Mouse (Mus musculus): ENCODE measurements around the gene Zfp831.

The Zfp831 gene

DNA sequence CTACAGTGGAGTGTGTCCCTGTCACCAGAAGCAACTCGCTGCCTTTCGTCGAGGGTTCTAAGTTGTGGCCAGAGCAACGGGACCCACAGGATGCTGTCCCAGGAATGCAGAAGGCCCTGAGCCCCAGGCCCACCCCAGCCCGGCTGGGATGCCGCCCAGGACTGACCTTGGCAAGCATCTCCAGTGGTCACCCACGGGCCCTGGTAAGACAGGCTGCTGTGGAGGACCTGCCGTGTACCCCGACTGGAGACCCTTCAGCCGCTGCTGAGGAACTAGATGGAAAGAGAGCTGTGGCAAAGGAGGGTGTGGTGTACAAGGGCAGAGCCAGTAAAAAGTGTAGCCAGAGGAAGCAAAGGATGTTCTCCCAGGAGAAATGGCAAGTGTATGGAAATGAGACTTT is 1.6 kb downstream of the Zfp831 start:
- DNase-seq (ENCODE audit: low read depth) = no peak

DNA sequence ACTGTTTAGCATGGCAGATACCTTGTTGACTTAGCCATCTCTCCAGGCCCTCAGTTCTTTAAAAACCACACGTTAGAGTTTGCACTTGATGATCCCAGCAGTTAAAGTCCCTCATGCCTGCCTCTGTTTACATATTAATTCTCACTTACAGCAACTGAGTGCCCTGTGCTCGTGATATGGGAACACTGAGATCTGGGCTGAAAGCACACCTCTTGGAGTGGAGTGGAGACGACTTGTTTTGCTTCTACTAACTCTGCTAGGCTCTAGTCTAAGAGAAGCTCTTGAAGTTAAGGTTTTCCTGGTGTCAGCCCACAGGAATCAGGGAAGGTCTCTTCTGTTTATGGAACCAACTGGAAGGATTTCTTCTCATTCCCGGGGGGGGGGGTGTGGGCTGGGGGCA is 9.5 kb downstream of the Zfp831 start:
- no peak for DNase-seq (ENCODE audit: low read depth)

DNA sequence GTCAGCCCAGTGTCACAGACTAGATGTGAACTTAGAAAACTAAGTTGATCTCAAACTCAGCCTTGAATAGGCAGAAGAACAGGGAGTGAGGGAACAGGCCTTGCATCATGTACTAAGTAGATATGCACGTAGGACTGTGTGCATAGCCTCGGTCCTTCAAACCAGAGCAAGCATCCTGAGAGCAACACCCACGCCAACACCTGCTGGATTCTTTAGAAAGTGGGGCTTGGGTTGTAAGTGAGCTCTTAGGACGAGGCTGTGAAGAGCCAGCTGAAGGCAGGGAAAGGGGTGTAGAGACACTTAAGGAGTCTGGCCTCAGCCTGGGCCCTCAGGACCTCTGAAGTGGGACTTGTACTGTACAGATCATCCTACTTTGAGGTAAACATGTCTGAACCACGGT is 12.0 kb downstream of the Zfp831 start:
- no peak for DNase-seq (ENCODE audit: low read depth)

DNA sequence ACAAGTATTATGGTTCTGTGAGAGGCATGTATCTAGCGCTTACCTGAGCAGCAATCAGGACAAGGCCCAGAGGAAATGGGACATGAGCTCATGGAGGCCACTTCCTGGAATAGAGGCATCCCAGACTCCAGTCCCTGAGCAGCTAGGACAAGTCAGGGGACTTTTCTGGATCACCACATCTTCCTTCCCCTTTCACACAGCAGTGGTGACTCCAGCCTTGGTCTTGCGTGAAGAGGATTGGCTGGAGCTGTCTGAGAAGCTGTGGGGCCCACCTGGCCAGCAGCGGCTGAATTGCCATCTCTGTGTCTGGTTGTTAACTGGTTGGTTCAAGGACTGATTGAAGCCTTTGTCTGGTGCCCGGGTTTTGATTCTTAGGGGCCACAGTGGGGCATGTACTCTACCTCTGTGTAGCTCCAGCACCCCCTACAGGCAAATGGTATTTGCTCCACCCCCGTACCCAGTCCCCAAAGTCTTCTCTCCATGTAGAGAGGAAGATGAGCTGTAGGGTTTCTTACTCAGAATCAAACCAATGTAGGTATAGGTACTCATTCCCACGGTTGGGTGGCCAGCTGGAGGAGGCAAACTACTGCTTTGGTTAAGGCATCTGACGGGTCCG is 15.0 kb downstream of the Zfp831 start:
- DNase-seq (ENCODE audit: low read depth) = peak; percentile 76

DNA sequence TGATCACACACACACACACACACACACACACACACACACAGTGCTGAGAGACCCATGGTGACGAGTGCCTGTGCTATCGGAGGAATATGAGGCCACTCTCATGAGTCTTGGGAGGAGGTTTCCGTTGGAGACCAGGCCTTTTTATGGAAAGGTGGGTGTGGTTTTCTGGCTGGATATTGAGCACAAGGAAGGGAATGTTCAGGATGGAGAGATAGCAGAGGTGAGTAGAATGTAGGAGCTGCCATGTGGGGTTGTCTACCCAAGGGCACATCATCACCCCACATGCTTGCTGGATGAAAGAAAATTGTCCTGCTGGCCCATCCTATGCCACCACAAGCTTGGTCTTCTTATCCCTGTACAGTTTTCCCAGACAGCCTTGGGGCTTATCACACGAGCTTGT is 16.5 kb downstream of the Zfp831 start:
- no peak for DNase-seq (ENCODE audit: low read depth)

DNA sequence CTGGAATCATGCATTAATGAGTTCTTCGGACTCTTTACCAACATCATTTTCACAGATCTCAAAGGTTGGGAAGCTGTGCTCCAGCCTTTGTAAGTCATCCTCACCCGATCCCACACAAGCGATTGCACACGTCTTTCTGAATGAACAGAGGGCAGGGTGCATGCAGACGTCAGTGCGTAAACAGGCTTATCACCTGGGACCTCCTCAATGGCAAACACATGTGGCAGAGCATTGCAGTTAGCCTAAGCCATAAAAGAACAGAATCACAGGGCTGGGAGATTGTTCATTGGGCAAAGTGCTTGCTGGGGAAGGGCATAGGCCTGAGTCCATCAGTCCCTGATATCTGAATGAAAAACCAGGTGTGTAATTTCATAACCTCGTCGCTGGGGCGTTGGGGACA is 17.0 kb downstream of the Zfp831 start:
- no peak for DNase-seq (ENCODE audit: low read depth)

DNA sequence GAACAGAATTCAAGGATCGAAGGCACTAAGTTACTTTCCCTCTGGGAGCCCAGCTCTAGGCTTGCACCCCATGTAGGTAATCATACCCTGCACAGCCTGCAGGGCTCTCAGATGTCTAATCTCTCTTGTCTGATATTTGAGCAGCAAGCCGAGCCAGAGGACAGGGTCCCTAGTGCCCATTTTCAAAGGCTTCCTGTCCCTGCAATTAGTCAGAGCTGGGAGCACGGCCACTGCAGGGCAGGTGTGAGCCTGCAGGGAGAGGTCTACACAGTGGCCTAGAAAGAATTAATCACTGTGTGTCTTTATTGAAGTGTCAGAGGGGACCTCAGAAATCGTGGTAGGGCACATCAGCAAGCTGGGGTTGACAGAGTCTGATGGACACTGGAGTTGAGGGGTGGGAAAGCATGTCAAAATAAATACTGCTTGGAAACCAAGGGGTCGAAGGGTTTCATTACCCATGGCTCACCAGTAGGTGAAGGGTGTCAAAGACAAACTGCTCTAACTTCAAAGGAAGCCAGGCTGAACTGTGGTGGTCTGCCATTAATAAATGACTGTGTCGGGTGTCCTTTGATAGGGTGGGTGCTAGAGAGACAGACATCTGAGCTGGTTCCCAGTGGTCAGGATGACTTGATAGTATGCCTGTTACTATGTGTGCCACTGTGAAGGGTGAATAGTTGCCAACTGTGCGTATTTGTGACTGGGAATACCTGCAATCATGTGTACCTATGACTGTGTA is 18.3 kb downstream of the Zfp831 start:
- no peak for DNase-seq (ENCODE audit: low read depth)

DNA sequence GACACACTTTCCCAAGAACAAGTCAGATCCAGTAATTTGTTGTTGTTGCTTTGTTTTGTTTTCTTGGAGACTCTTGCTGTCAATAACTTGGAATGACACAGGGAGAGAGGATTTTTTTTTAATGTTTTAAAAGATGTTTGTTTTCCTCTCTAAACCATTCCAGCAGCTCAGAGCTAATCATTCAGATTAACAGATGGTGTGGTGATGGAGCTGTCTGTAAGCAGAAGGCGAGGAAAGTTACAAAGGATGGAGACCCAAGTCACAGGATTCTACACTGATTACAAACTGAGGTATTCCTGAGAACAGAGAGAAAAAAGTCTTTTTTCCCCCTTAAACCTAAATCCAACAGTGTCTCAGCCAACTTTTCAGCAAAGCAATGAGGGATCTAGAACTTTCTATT is 19.3 kb downstream of the Zfp831 start:
- DNase-seq (ENCODE audit: low read depth) = no peak

DNA sequence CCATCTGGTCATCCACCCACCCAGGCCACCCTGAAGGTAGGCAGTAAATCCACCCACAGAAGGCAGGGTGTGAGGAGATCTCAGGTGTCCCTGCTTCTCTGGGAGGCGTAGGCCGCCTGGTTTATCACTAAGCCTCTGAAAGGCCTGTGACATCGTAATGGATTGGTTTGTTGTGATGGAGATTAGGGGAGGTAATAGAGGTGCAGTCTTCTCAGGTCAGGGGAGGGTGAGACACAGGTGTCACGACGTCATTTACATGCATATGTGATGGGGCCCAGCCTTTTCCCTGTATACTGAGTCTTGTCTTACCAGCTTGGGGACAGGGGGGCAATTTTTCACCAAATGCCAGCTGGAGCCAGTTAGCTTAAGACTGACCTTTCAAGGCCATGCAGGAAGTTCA is 22.1 kb downstream of the Zfp831 start:
- no peak for DNase-seq (ENCODE audit: low read depth)

DNA sequence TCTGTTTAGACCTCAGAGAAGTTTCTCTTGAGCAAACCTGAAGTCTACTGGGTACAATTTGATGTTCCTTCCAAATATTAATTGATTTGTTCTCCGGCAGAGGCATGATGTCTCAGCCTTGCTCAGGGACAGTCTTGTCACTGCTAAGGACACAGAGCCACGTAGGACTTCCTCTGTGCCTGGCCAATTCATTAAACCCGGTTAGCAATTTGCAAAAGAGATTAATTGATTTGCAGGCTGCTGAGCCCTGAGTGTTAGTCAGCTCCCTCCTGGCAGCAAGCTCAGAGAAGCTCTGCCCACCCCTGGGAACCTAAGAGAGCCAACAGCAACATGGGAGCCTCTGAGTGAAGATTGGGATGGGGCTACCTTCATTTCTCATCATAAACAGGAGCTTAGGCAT is 25.5 kb downstream of the Zfp831 start:
- no peak for DNase-seq (ENCODE audit: low read depth)

DNA sequence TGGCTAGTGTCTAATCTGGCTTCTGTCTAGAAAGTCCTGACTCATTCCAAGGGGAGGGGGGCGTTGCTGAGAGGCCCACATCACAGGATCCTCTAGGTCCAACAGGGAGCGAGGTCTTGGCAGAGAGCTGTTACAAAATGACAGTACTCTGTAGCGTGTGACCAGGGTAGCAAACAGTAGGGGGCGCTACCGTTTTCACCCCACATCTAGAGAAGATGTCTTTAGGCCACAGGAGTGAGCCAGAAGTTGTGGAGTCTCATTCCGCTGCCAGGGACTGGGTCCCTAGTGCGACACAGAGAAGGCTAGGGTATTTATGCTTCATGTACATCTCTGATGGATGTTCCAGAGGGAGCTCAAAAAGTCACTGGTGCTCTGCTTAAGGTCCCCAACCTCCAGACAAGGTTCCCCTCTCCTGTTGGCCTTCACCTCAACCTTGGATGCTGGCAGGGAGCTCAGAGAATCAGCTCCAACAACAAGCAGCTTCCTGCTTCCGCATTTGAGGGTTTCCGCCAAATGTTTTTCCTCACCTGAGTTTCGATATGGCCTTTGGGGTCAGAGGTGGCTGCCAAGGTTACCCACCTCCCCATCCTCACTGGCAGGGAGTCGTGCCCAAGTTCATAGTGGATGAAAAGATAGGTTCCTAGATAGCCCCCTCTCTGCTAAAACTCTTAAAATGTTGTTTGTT is 29.3 kb downstream of the Zfp831 start:
- peak; percentile 63 for DNase-seq (ENCODE audit: low read depth)

DNA sequence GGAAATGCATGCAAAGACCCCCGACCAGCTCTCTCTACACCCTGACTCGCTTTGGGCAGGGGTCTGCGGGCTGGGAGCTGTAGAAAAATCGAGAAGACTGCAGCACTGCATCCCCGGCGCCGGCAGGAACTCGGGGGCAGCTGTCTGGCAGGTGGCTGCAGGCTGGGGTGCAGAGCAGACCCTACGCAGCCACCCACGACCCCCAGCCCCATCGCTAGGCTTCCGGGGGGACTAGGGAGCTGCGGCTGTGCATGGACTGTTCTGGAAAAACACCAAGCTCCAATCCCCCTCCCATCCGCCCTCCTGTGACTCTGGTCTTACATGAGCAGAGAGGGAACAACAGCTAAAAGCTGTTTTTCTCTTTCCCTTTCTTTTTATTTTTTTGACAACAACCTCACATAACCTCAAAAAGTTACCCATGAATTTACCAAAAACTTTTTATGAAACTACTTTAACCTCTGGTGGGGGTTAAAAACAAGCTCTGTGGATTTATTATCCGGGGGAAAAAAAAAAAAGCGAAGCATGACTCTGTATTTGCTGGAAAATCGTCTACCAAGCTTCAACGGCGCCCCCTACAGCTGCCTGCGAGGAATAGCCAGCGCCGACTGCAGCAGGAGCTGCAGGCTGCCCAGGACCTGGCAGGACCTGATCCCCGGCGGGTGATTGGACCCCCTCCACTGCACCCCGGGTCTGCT is 30.4 kb downstream of the Zfp831 start:
- DNase-seq (ENCODE audit: low read depth) = peak; percentile 80

DNA sequence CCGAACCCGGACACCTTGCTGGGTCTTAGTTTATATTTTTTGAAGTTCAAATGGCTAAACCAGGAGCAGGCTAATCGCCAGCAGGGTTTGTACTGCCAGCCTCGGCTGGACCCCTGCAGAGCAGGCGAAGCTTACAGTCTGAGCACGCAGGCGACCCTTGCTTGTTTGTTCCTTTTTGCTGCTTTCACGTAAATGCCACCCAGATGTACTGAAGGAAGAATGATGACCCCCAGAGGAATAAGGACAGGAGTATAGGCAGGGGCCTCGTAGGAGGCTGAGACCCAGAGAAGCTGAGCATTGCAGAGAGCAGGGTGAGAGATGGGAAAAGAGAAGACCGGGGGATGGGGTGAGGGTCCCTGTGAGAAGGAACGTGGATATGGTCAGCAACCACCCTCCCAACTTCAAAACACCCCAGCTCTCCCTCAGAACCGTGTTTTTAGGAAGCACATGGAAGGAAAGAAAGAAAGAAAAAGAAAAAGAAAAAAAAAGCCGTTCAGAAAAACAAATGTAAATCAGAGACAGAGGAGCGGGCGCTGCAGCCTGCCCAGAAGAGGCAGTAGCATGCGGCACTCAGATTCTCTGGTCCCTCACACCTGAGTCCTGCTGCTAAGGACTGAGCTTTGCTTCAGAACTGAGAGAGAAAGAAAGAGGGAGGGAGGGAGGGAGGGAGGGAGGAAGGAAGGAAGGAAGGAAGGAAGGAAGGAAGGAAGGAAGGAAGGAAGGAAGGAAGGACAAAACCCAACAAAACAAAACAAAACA is 31.1 kb downstream of the Zfp831 start:
- no peak for DNase-seq (ENCODE audit: low read depth)

DNA sequence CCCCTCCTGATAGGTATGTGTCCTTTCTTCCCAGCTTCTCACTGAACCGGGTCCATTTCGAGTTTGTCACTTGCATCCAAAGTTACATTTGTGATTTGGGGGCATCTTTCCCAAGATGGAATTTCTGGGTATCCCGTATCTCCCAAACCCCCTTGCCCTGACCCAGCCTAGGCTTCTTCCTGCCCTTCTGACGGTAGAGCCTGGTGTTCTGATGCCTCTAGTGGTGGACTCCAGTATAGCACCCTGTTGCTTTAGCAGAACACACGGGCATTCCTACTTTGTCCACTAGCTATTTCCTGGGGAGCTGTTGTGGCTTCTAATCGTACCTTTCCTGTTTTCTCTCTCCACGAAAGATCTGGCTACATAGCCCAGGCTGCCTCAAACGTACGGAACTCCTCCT is 32.3 kb downstream of the Zfp831 start:
- peak; percentile 87 for DNase-seq (ENCODE audit: low read depth)

DNA sequence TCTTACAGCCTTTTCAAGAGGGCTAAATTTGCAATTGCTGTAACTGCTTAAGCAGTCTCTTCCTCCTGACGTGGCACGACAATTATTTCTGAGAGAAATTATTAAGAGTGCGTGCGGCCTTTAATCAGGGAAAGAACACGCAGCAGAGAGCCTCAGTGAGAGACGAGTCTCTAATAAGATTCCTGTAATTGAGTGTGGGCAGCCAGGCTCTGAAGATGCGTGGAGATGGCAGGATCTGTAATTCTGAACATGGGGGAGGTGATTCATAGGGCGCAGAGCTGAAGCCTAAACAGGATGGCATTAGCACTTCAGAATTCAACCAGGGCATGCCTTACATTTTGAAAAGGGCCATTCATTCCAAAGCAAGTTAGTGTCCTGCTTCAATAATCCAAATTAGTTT is 58.0 kb downstream of the Zfp831 start:
- DNase-seq (ENCODE audit: low read depth) = no peak

DNA sequence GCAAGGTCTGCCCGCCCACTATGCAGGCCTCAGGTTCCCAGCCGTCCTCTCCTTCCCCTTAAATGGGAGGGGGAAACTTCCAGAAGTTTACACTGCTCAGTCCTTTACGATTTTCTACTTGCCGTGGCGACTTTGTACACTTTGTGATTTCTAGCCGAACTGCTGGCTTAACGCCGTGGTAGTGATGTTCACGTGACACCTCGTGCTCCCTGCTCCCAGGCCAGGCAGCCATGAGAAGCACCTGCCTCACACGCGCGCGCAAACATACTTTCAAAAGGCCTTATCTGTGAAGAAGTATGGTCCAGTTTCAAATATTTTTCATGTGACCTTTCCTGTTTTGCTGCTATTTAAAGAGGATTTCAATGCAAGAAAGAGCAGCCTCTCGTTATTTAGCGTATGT is 63.8 kb downstream of the Zfp831 start:
- DNase-seq (ENCODE audit: low read depth) = no peak

DNA sequence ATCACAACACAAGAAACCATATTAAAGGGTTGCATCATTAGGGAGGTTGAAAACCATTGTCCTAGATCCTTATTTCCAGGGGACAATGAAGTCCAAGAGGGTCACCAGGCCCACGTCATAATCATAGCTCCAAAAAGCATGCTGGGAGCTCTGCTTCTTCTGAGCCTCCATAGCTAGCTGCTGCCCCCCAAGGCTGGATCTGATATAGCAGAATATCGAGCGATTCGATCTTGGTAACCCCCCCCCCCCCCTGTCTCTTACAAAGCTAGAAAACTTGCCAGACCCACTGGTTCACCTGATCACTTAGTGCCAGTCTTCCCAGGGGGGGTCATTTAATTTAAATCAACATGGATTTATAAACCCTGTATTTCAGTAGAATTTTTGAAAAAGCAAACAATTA is 65.3 kb downstream of the Zfp831 start:
- DNase-seq (ENCODE audit: low read depth) = no peak

DNA sequence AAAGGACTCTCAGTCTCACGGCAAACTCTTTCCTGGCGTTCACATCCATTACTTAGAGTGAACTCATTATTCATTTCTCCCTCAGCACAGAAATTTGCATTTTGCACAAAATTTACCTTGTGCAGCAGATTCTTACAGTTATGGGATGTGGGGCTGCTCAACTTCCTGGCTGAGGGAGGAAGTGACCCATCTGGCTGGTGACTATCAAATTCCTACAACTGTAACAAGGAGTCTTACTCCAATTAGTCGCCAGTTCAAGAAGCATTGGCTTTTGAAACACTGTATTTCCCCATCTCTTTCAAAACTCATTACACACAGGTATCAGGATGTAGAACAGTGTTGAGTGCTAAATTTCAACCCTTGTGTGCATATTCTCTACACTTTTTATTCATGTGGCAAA is 66.9 kb downstream of the Zfp831 start:
- no peak for DNase-seq (ENCODE audit: low read depth)

DNA sequence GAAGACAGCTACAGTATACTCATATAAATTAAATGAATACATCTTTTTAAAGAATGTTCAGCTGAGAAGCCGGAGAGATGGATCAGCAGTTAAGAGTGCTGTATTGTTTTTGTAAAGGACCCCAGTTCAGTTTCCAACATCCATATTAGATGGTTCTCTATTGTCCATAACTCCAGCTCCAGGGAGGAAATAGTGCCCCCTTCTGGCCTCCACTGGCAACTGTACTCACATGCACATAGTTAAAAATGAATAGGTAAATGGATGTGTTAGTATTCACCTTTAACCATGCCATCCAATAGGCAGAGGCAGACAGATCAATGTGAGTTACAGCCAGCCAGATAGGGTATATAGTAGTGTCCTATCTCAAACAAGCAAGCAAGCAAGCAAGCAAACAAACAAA is 68.7 kb downstream of the Zfp831 start:
- DNase-seq (ENCODE audit: low read depth) = peak; percentile 31

DNA sequence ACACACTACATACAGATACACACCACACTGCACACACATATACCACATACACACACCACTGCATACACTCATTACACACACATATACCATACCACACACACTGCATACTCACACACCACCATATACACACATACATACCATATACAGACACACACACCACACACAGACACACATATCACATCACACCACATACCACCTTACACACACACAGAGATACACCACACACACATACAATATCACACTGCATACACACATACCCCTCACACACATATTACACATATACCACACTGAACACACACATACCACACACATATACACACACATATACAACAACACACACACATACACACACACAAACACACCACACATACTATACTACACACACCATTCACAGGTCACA is 72.6 kb downstream of the Zfp831 start:
- no peak for DNase-seq (ENCODE audit: low read depth)

DNA sequence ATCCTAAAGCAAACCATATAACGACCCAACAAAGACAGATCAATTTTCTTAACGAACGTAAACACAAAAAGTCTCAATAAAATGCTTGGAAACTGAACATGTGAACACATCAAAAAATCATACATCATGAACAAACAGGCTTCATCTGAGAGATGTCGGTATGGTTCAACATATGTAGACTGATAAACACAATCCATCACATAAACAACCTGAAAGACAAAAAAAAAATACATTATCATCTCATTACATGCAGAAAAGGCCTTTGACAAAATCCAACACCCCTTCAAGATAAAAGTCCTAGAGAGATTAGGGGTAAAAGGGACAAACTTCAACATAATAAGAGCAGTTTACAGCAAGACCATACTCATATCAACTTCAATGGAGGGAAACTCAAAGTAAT is 74.5 kb downstream of the Zfp831 start:
- no peak for DNase-seq (ENCODE audit: low read depth)

DNA sequence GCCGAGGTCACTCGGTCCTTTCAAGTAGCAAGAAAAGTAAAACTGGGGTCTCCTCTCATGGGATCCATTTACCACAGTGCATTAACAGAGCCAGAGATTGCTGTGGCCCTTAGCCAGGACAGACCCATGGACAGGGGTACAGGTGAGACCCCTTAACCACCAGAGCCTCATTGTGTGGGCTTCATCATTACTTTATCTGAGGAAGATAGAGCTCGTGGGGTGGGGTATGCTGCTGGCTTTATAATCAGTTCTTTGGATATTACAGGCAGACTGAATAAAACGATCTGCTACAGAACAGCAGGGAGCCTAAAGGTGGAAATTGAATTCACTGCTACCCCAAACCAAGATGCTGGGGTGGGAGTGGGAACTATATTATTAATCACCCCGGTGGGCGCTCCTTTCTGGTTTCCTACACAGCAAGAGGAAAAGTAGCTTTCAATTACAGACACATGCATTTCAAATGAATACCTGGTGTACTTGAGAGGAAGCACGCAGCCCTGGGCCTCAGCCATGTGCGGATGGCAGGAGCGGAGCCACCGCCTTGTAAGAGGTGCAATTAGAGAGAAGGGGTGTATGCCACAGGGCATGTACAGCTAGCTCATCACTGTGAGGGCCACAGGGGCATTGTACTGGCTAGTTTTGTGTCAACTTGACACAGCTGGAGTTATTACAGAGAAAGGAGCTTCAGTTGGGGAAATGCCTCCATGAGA is 83.9 kb downstream of the Zfp831 start:
- DNase-seq (ENCODE audit: low read depth) = no peak

Data from naive thymus-derived CD4-positive, alpha-beta T cell, adult 2 months (primary cell).